Mouse (Mus musculus) adrenal gland, adult 2 months (tissue): Measurements from ENCODE around the gene Aspscr1. TPM values are rescaled to one million over a fixed set of nuclear protein-coding genes. Genes with fewer than 3 reads are reported as not detected.
A peak's percentile ranks its signal among the peaks of the same experiment; 100 is the strongest.

Experiments
- DNase-seq: peaks from one replicate; pipeline ENCODE4 v3.0.0; 2021
- polyA plus RNA-seq: library from polyadenylated mRNA; depleted of rRNA; stranded (reverse); fragments of >200 nt; gene quantifications from 2 replicates; pipeline ENCODE4 v1.2.3, GENCODE M21; 2012
- total RNA-seq, 2 experiments: library from RNA; stranded (reverse); gene quantifications; 2 replicates each; pipeline ENCODE4 v1.2.3; 2021

The Aspscr1 gene
- total and polyA plus RNA-seq, 3 experiments: 74.9 to 125 (median 84.1) TPM

- DNase-seq: no peak
Measured at GRCm38 (mm10) chr11:120683536-120683935, 10.8 kb downstream of the Aspscr1 start.

DNA sequence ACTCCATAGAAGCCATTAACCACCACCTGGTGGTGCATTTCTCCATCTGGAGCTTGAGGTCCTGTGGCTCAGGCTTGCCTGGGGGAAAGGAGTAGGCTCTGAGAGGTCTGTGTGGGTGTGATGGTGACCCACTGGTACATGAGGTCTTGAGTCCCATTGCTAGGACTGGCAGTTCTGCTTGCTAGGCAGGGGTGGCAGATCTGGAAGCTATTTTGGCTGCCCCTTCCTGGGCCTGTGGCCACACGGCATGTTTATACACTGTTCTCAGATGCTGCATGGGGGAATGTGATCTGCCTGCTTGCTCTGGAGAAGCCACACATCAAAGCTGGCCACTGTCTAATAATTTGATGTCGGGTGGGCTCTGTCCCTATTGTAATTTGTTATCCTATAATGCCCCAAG lies 11.3 kb downstream of the Aspscr1 start:
- DNase-seq: no peak

- DNase-seq: no peak
Measured at GRCm38 (mm10) chr11:120684660-120685059, 11.9 kb downstream of the Aspscr1 start.

DNA sequence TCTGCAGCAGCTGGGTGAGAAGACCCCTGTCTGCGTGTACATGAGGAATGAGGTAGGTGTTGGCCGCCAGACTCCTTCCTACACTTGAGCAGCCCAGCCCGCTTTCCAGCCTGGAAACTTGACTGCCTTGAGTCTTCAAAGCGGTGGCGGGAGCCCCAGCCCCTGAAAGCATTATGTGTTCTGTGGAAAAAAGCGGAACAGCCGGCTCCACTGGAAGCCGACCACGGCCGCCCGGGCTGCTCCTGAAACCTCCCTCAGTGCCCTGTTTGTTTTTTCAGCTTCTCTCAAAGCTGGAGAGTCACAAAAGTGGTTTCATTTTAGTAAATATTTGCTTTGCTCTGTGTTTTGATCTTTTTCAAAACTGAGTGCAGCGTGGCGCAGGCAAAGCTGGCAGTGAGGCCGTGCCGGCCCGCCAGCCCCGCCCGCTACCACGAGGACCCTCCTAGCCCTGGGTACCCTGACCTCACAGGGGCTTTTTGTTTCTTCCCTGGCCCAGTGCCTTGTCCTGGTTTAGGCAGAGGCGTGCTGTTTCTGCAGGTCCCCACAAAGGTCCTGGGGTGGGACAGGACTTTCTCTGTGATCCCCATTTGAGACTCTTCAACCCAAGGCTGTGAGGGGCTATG lies 14.0 kb downstream of the Aspscr1 start:
- no peak for DNase-seq

DNA sequence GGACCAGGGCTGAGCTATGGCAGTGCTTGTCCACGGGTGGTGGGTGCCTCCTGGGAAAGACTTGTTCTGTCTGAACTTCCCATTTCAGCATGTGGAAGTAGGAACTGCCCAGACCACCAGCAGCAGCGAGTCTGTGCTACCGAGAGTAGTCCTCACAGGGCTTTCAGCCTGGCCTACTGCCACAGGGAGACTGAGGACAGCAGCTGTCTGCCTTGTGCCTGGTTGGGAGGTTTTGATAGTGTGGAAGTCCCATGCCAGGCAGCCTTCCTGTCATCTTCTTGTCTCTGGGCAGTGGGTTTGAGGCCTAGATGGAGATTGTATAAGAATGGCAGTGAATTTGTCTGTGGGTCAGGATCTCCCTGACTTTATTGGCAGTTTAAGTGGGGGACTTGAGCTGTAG lies 16.6 kb downstream of the Aspscr1 start:
- DNase-seq: no peak

DNA sequence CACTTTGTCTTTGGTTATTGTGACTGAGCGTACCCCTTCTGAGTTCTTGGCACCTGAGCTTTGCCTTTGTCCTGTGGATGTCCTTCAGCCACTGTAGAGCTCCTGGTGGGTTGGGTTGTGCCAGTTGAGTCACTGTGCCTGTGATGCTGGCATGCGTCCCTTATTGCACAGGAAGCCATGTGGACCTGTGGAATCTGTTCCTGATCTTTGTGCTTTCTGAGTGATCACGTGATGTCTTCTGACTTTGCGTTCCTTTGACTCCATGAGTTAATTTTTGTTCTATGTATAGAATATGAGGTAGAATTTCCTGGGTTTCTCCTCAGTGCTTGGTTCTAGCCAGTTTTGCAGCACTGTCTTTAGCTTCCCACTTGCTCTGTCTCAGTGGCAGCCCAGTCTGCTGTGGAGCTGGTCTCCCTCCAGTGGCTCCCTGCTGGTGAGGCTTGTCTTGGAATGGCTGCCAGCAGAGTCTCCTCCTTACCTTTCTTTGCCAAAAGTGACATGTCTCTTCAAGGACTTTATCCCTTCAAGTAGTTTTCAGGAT lies 19.8 kb downstream of the Aspscr1 start:
- DNase-seq: peak; percentile 81

- DNase-seq: peak; percentile 44
Measured at GRCm38 (mm10) chr11:120693461-120693860, 20.7 kb downstream of the Aspscr1 start.

DNA sequence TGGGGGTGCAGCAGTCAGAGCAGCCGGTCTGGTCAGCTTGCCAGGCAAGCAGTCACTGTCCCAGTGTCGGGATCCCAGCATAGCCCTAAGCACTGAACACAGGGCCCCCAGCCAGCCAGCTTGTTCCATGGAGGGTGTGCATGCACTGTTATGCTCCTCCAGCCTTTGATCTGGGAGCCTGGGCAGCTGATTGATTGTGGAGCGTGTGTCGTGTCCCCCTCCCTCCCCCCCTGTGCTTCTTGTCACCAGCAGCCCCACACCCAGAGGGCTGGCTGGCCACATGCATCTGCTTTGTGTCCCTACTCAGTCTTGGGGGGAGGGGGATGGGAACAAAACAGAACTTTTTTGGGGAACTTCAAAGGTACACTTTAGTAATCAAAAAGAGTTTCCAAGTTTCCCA lies 22.4 kb downstream of the Aspscr1 start:
- peak; percentile 59 for DNase-seq

GRCm38 (mm10) chr11:120695641-120696040 lies 22.9 kb downstream of the Aspscr1 start:
- DNase-seq: peak; percentile 66

- DNase-seq: no peak
Measured at GRCm38 (mm10) chr11:120696568-120696967, 23.8 kb downstream of the Aspscr1 start.

GRCm38 (mm10) chr11:120697741-120698140 lies 25.0 kb downstream of the Aspscr1 start:
- DNase-seq: peak; percentile 91

GRCm38 (mm10) chr11:120703696-120704454 lies 31.1 kb downstream of the Aspscr1 start:
- peak; percentile 81 for DNase-seq

DNA sequence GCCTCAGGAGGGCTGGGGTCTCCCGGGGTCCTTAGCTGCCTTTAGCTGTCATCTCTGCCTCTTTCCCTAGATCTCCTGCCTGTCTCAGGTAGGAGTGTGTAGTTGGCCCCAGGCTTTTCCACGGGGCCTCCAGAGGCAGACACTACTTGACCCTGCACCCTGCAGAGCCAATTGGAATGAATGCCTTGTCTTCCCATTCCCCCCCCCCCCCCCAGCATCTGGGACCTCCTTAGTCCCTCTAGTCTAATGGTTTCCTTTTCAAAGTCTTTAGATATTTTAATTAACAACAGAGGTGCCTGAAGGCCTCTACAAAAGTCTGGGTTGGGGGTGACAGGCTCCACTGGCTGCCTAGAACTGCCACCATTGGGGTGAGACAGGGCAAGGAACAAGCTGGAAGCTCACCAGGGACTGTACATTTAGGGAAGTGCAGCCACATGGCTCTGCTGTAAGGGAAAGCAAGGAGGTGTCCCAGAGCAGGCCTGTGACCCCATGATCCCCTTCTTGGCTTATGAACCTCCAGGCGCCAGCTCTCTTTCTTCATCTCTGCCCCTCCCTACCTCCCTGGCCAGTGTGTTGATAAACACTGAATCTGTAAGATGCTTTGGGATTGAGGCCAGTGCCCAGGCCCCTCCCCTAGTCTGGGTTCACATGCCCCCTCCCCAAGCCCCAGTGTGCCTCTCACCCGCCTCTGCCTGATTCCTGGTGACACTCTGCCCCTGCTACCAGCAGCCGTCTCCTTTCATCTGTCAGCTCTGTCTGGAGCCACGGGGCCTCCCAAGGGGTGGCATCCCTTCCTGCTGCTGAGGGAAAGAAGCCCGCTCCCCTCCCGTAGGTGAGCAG lies 31.9 kb downstream of the Aspscr1 start:
- DNase-seq: no peak

DNA sequence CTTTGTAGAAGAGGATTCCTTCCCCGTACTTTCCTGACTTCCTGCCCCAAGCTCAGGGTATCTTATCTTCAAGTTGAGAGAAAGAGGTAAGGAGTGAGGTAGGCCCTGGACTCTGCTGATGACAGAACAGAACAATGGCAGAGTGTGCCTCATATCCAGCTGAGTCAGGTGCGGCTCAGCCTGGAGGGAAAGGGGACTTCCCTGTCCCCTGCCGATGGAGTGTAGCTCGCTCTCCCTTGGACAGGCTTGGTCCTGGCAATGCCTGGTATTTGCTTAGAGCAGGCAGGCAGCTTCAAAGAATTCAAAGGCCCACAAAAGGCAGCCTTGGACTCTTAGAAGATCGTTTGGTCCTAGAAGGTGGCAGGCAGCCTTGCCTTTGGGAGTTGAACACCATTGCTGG lies 33.3 kb downstream of the Aspscr1 start:
- no peak for DNase-seq

- DNase-seq: no peak
Measured at GRCm38 (mm10) chr11:120707225-120707624, 34.5 kb downstream of the Aspscr1 start.

DNA sequence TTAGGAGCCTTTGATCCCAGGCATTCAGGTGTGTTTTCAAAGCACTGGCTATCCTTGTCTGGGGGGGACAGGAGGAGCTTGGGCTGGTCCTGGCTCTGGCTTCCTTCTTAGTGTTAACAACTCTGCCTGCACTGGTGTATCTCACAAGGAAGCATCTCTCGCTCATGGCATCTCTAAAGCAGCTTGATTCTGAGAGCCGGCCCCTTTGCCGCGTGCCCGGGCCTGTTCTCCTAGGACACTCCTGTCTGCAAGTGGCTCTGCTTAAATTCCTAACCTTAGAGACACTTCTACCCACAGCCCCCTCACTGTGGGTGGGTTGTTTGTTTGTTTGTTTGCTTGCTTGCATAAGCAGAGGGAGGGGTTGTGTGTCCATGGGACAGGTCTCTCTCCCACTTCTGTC lies 35.2 kb downstream of the Aspscr1 start:
- DNase-seq: no peak

- no peak for DNase-seq
Measured at GRCm38 (mm10) chr11:120709551-120709950, 36.8 kb downstream of the Aspscr1 start.

- no peak for DNase-seq
Measured at GRCm38 (mm10) chr11:120710672-120711071, 37.9 kb downstream of the Aspscr1 start.

- no peak for DNase-seq
Measured at GRCm38 (mm10) chr11:120711980-120712604, 39.3 kb downstream of the Aspscr1 start.

- peak; percentile 70 for DNase-seq
Measured at GRCm38 (mm10) chr11:120712771-120713568, 40.2 kb downstream of the Aspscr1 start.
